Mouse (Mus musculus) adrenal gland (tissue): ENCODE data around the gene Pcna.

Source experiments
- intact Hi-C: fragments of 180-260 bp; cut with DNase I; formaldehyde crosslinking; loops from one replicate; pipeline ENCODE4 v1.15.1; 2025

Gene Pcna

DNA sequence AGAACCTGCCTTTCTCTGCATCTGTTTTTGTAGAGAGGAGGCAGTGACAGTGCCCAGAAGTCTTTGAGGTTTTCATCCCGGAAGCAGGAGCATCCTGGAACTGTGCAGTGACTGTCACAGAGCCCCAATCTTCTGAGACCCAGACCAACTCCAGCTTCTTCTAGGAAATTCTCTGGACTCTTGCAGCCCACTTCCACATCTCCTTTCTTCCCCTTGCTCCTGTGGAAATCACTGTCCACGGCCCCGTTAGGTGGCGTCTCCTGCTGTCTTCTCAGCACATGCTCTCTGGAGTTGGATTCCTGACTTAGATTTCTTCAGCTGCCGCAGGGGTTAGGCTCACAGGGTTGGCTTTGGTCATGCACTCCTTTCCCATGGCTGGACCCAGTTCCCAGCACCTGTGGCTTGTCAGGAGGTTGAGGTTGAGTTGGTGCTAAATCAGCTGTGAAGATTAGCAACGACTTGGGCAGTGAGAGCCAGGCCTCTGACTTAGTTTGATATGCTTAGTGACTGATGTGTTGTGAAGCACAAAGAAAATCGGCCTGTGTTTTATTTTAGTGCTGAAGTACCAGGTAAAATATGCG, 25.2 kb upstream of the Pcna start:
- intact Hi-C loops: no loop called here

DNA sequence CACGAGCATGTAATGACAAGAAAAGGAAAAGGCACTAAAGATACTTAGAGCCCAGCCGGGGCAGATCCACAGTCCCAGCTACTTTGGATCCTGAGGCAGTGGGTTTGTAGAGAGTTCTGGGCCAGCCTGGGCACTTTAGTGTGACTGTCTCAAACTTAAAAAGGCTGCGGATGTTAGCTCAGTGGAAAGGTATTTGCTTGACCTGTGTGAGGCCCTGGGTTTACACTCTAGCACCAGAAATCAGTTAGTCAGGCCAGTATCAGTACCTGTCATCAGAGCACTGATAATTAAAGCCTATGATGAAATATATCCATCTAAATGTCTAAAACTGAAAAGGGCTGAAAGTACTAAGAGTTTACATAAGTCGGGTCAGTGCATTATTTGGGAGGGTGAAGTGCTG, 23.1 kb upstream of the Pcna start:
- intact Hi-C loops: no loop called here

GRCm38 (mm10) chr2:132275527-132275926, 22.4 kb upstream of the Pcna start:
- intact Hi-C loops: no loop called here

- intact Hi-C loops: no loop called here
Observed at GRCm38 (mm10) chr2:132272694-132273389, 19.7 kb upstream of the Pcna start.

- intact Hi-C loops: no loop called here
Observed at GRCm38 (mm10) chr2:132270331-132270951, 17.3 kb upstream of the Pcna start.

- intact Hi-C loops: no loop called here
Observed at GRCm38 (mm10) chr2:132269217-132269616, 16.1 kb upstream of the Pcna start.

DNA sequence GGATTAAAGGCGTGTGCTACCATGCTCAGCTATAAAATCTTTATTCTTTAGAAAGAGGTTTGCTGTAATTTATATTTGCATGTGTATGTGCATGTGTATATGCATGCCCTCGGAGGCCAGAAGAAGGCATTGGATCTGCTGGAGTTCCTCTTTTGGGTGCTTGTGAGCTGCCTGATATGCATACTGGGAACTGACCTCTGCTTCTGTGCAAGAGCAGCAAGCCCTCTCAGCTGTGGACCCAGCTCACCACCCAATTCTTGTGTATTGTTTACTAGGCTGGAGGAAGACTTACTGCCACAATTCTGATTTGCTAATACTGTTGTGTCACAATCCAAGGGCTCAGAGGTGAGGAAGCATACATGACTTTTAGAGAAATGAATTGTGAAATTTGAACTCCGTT, 13.0 kb upstream of the Pcna start:
- intact Hi-C loops: no loop called here

GRCm38 (mm10) chr2:132265196-132265595, 12.1 kb upstream of the Pcna start:
- intact Hi-C loops: no loop called here

- intact Hi-C loops: loop anchor here (5.0 kb wide), 1 partner anchor 48 kb away; no protein-coding TSS in a partner anchor
Observed at GRCm38 (mm10) chr2:132264266-132264710, 11.2 kb upstream of the Pcna start.

- intact Hi-C loops: loop anchor here (5.0 kb wide), 1 partner anchor 49 kb away; no protein-coding TSS in a partner anchor
Observed at GRCm38 (mm10) chr2:132263421-132264265, 10.5 kb upstream of the Pcna start.

DNA sequence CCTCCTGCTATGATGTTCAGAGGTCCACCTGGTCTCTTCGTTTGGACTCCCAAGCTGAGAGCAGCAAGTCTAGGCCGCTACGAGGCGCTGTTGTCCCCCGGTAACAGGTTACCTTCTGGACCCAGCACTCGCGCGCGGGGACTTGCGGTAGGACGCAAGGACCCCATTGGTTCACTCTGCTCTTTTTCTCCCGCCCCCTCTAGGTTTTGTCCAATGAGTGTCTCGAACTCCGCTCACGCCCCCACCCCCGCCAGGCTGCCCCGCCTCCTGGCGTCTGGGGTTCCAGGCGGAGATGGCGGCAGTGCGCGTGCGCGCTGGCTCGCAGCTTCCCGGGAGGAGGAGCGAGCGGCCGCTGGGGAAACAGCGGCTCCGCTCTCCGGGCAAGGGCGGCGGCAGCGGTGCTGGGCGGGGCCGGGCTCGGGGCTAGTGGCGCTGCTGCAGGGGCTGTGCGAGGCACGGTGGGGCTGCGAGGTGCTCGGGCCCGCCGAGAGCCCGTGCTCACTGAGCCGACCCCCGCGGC, 9.8 kb upstream of the Pcna start, which contains the start of gene Cds2:
Gene Cds2 (plus strand): TSS at position 270 of the 520 bp plus-strand sequence.
- intact Hi-C loops: loop anchor here (5.0 kb wide), 1 partner anchor 49 kb away; no protein-coding TSS in a partner anchor

DNA sequence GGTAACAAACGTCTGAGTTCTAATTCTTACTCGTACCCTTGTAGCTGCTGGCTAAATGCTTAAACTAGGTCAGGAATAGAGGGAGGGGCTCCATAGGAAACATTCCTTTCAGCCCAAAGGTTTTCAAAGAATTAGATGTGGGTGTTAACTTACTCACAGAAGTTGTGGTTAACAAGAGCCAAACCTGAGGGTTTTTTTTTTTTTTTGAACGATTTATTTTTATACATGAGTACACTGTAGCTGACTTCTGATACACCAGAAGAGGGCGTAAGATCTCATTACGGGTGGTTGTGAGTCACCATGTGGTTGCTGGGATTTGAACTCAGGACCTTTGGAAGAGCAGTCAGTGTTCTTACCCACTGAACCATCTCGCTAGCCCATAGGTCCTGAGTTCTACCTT, 9.1 kb upstream of the Pcna start:
- intact Hi-C loops: loop anchor here (5.0 kb wide), 1 partner anchor 50 kb away; no protein-coding TSS in a partner anchor

- intact Hi-C loops: loop anchor here (5.0 kb wide), 1 partner anchor 52 kb away; no protein-coding TSS in a partner anchor
Observed at GRCm38 (mm10) chr2:132260601-132261000, 7.5 kb upstream of the Pcna start.

GRCm38 (mm10) chr2:132257350-132258068, 4.4 kb upstream of the Pcna start:
- intact Hi-C loops: no loop called here

- intact Hi-C loops: no loop called here
Observed at GRCm38 (mm10) chr2:132253603-132254002, 489 bp upstream of the Pcna start.

DNA sequence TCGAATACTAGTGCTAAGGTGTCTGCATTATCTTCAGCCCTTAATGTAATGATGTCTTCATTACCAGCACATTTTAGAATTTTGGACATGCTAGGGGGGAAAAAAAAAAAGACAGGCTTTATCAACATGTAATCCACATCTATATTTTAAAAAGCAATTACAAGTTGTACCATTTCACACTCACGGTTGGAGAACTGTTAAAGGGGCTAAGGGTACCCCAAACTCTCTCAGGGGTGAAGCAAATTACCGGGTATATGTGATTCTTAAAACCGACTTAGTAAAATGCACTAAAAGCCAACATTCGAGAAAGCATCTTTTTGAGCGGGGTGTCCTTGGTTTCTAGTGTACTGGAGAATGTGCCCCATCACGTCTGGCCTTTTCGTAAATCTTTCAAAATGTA, 1.2 kb downstream of the Pcna start:
- intact Hi-C loops: no loop called here

- intact Hi-C loops: loop anchor here (10.0 kb wide), 1 partner anchor 423 kb away; no protein-coding TSS in a partner anchor
Observed at GRCm38 (mm10) chr2:132247539-132248313, 5.4 kb downstream of the Pcna start, which contains the start of gene Tmem230. Tmem230 (minus strand) TSS chr2:132247807.

- intact Hi-C loops: loop anchor here (10.0 kb wide), 1 partner anchor 419 kb away; no protein-coding TSS in a partner anchor
Observed at GRCm38 (mm10) chr2:132243370-132243769, 9.7 kb downstream of the Pcna start.

- intact Hi-C loops: loop anchor here (2.0 to 10.0 kb wide), 2 partner anchors 98 to 416 kb away; no protein-coding TSS in a partner anchor
Observed at GRCm38 (mm10) chr2:132240457-132240856, 12.7 kb downstream of the Pcna start.
